Mouse (Mus musculus) embryo, embryonic 10 days (tissue): ENCODE data around the gene Pitx2.
A peak's percentile ranks its signal among the peaks of the same experiment; 100 is the strongest.

Source experiments
- DNase-seq: peaks from one replicate; pipeline ENCODE4 v3.0.0-alpha.2; 2015; ENCODE audit warnings: low spot score

The Pitx2 gene

DNA sequence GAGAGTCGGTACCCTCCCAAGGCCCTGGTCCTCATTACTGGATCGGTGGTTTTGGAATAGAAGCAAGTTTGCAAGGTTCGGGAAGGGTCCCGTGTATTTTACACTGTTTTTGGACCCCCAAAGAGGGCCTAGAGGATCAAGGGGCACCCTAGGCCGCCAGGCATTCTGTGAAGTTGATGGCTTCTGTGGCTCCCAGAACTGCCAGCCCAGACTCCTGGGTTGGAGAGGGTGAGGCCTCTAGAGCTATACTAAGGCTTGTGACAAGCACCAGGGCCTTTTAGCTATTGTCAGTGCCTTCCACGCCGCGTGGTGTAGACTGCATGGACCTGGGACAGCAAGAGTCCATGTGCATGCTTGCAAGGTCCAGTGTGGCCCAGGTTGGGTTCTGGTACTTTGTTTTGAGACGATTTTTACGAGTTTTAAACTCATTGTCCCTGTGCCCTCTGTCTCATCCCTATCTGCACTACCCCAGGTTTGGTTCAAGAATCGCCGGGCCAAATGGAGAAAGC lies 18.2 kb downstream of the Pitx2 start:
- DNase-seq: peak; percentile 23

GRCm38 (mm10) chr3:129218371-129218921 lies 18.8 kb downstream of the Pitx2 start:
- DNase-seq: peak; percentile 73

- DNase-seq: peak; percentile 47
Measured at GRCm38 (mm10) chr3:129220086-129220670, 20.5 kb downstream of the Pitx2 start.

GRCm38 (mm10) chr3:129220681-129221379 lies 21.2 kb downstream of the Pitx2 start:
- DNase-seq: peak; percentile 42

DNA sequence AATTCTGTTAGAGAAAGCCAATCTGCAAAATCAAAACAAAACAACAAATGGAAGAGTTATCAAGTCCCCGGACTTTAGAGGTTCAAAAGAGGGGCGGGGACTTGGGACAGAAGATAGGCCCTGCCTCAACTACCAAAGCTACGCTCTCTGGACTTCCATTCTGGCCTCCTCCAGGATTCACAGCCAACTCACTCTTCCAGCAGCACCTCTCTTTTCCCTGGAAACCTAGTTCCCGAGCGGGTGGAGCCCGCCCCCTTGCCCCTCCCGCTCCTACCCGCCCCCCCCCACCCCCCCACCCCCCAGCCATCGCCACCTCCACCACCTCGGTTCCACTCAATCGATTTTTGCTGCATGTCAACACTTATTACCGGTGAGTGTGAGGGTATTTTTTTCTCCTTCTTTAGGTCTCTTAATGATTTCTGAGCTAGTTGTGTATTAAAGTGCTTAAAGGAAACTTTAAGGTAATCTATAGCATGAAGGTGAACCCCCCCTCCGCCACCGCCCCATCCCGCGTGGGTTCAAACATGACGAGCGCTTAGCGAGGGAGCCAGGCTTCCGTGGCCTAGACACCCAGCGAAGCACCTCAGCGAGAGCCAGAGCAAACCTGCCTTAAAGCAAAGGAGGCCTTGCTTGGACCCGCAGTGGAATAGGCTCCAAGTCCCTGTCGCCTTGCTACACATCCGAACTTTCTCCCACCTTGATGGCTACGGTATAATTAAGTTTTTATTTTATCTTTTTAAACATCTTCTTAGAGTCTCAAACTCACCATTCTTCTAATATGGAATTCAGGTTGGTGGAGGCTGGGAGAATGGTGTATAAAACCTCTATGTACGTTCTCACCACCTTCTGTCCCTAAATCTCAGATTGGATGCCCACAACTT lies 21.9 kb downstream of the Pitx2 start:
- peak; percentile 17 for DNase-seq

GRCm38 (mm10) chr3:129222448-129223290 lies 23.0 kb downstream of the Pitx2 start:
- peak; percentile 18 for DNase-seq

DNA sequence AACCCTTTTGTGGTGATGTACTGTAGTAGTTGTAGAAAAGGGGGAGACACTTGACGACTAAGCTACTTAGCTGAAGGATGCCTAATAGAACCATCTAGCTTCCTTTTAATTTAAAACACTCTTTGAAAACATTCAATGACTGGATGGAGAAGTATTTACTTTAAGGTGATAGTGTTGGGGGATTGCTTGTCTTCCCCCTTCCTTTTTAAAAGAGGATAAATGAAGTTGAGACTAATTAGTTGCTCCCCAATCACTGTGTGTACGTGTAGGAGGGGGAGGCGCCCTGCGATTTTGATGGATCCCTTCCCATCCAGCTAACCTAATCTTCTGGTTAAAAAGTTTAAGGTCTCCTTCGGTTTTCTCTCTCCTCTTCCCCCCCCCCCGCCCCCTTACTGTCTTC lies 23.7 kb downstream of the Pitx2 start:
- DNase-seq: no peak

DNA sequence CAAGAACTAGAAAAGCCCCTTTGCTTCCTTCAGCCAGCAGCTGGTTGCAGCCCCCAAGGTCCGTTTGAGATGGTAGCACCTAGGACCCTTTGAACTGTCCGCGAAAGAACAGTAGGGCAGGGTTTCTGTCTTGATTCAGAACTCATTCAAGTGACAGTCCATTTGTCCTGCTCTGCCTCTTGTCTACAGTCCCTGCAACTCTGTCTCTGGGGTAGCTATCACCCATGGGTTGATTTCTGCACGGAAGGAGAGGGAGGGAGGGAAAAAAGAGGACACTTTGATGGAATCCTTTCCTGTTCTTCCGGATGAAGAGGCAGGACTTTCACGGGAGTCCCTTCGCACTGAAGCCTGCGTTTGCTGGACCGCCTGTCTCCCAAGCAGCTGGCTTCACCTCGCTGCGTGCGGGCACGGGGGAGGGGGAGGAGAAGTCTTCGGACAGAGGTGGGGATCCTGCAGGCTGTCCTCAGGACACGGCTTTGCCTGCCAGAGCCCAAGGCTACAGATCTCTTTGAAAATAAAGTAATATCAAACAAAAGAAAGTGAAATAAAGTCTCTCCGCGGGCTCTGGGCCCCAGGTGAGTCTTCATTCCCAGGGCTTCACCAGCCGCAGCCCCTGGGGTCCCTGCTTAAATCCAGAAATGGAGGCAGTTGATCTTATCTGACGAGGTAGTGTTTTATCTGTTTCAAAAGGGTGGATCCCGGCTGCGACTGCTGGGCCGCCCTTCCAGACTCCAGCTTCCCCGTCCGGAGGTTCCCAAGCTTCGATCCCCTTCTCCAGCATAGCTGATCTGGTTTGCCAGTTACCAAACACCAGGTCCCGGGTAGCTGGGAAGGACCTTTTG lies 24.5 kb downstream of the Pitx2 start:
- peak; percentile 32 for DNase-seq

- DNase-seq: peak; percentile 24
Measured at GRCm38 (mm10) chr3:129224806-129225576, 25.3 kb downstream of the Pitx2 start.

DNA sequence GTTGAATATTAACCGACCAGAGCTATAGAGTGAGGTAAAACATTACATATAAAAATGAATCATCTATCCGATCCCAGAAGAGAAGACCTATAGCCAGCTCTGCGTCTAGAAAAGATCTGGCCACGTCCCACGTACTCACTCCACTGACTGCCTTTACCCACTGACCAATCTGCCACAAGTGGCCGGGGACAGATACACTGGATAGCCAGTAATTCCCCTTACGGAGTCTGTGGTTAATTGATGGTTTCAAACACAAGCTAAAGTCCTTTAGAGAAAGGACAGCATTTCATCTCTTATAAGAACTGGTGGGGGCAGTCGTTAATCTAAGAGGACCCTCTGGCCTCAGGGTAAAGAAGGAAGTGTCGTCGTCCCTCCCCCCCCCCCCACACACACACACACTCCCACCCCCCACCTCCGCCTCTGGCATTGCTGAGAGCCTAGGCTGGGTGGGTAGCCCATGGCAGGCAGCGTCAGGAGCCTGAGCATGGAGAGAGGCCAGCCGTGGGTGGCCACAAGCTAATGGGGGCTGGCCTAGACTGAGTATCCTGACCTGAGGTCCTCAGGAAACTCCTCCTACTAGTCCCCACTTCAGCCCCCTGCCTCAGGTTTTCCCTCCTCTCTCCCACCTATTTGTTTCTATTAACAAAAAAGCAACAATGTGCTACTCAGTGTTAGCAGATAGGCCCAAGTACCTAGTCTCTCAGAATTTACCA lies 26.1 kb downstream of the Pitx2 start:
- no peak for DNase-seq

DNA sequence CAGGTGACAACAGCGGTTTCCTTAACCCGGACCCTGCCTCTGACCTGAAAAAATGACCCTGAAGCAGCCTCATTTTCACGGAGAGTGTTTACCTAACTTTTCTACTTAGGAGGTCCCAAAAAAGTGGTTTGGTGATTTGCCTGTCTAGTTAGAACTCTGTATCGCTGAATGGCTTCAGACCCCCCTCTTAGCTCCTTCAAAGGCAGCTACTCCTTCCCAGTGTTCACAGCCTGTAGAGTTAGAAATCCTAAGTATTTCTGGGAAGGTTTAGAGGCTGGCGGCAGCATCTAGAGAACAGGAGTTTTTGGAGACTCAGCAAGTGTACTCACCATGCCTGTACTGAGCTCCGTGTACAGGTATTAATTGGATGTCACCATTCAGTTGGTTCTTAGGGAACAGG lies 27.0 kb downstream of the Pitx2 start:
- no peak for DNase-seq

DNA sequence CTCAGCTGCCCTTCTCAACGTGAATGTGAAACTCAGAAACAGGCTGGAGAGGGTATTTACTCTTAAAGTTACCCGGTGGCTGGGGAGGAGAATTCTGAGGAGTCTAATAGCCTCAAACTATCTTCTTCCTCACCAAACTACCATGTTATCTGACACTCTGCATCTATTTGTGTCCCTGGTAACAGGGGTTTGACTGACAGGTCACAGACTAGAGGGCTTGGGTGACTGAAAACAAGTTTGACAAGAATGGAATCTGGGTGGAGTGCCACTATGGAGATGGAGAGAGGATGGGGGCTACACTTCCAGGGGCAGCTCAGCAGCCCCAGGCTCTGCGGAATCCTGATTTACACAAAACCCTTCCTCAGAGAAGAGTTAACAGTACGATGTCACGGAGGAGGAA lies 27.7 kb downstream of the Pitx2 start:
- DNase-seq: peak; percentile 40

DNA sequence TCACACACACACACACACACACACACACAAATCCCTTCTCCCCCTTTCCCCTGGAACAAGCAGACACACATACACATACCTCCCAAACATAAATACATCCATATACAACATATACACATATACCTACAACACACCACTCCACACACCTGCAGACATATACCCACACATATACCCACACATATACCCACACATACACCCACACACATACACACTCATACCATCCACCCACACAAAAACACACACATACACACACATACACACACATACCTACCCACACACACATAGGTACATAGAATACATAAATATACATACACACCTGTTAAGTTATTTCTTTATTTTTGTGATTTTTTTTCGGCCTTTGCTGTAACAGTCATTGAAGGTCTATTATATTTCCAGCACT lies 38.3 kb downstream of the Pitx2 start:
- DNase-seq: no peak

GRCm38 (mm10) chr3:129238664-129239258 lies 39.1 kb downstream of the Pitx2 start:
- DNase-seq: peak; percentile 66

DNA sequence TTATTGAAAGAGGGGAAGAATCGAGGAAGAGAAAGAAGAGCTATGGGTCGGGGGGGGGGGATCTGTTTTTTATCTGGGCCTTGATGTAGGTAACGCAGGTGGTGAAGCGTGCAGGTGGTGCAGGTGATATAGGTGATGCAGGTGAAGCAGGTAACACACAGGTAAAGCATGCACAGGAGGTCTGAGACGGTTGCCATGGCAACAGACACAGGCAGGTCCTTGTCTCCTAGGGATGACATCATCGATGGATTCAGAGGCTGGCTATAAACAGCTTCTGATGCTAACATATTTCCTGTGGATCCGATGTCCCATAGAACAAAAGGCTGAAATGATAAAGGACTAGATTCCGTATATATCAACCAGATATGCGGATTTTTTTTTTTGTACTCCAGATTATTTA lies 51.3 kb downstream of the Pitx2 start:
- DNase-seq: no peak

DNA sequence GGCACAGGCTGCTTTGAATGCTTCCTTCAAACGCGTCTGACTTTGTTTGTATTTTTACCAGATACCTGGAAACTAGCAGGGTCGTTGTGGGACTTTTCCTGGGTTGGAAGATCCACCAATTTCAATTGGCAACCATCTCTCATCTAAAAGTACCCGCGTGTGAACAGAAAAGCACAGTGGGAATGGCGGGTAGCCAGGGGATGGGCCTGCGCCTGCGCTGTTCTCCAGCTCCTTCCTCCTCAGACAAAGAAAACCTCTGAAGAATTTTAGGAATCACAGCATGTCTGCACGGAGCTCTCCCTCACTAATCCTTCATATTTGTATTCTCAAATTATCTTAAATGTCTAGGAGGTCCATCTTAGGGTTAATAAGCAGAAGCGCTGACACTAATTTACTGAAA lies 54.6 kb downstream of the Pitx2 start:
- DNase-seq: no peak

DNA sequence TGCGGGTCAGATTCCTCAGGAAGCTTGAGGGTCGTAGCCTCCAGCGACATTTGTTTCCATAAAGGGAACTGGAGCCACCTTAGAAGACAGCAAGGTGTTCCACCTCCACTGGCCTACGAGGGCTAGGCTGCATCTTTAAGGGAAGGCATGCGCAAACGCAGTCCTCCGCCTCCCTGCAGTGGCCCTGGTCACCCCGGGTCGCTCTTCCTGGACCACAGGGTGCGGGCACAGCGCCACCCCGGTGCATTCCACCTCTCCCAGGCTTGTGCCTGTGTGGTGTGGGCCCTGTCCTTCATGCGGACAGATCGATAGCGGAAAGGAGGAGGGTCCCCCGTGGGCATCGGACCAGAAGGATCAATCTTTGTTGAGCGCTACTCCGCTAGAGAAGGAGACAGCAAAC lies 56.6 kb downstream of the Pitx2 start:
- peak; percentile 15 for DNase-seq

DNA sequence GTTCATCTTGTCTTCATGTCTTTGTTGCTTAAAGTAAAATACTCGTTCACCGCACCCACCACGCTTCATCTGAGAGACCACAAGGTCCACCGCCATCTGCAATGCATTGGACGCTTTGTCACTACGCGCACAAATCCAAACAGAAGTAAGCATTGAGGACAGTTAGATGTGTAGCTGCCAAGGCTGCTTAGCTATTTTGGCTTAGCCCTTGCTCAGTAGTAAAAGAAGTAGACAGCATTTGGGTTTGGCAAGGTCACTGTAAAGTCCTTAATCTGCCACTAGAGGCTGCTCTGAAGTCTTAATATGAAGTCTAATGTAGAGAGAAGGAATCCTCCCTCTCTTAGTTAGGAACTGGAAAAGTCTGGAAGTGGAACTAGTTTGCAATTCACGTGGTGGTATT lies 57.1 kb downstream of the Pitx2 start:
- DNase-seq: peak; percentile 39

- no peak for DNase-seq
Measured at GRCm38 (mm10) chr3:129258497-129258896, 58.8 kb downstream of the Pitx2 start.
